Mouse (Mus musculus): ENCODE data around the gene Noc3l. TPM values are rescaled to one million over a fixed set of nuclear protein-coding genes. Genes with fewer than 3 reads are reported as not detected.
A peak's percentile ranks its signal among the peaks of the same experiment; 100 is the strongest.

Noc3l gene
- polyA plus RNA-seq, 1 experiment from 2014 or later: 11.6 TPM

GRCm38 (mm10) chr19:38783542-38783941 lies 35.5 kb downstream of the Noc3l start:
- Histone ChIP-seq H3K4me3 (ENCODE audit: low read depth, low read length) (no peak overlapping the region), H3K4me2 (ENCODE audit: low read depth) (no peak overlapping the region), H3K27me3 (ENCODE audit: control insufficient read depth, insufficient read depth, low read length) (no peaks in the 10 kb centered on the region), H3K9me3 (ENCODE audit: control insufficient read depth, low read length) (no peaks in the 10 kb centered on the region), H3K36me3 (ENCODE audit: control insufficient read depth, insufficient read depth, low read length) (no peaks in the 10 kb centered on the region; the same call in 1 of the 2 replicates), H3K27ac (ENCODE audit: low read depth, low read length) (no peak overlapping the region), H3K4me1 (ENCODE audit: control insufficient read depth, insufficient read depth, low read length) (no peaks in the 10 kb centered on the region), H3K9ac (ENCODE audit: low read length) (no peak overlapping the region)
- DNase-seq (ENCODE audit: low spot score): no peak
- 90% methylated on average over 9 of the region's 9 CpGs for WGBS
- no peak for ATAC-seq (ENCODE audit: insufficient read depth, low FRiP score, low TSS enrichment)

DNA sequence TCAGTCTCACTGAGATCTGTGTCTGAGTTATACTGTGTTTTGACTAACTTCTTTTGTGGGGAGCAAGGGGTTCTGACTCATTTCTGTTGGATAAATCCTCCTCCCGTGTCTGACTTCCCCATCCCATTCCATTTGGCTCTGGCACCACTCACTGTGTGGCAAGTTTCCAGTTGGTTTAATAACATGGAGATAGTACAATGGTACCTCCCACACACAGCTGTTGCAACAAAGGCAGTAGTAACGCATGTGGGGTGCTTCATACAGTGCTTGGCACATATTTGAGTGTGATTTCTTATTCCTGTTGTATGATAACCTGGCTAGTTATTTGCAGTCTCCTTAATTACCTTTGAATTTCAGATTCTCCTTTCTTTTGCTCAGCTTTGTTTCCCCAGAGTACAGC lies 40.2 kb downstream of the Noc3l start:
- H3K27me3 ChIP-seq (ENCODE audit: control insufficient read depth, insufficient read depth, low read length): no peaks in the 10 kb centered on the region
- DNase-seq (ENCODE audit: low spot score) (no peak), ATAC-seq (ENCODE audit: insufficient read depth, low FRiP score, low TSS enrichment) (no peak)
- no peak overlapping the region for H3K4me3 ChIP-seq (ENCODE audit: low read depth, low read length)
- no peaks in the 10 kb centered on the region for H3K36me3 ChIP-seq (ENCODE audit: control insufficient read depth, insufficient read depth, low read length)
- no peaks in the 10 kb centered on the region for H3K4me1 ChIP-seq (ENCODE audit: control insufficient read depth, insufficient read depth, low read length)
- WGBS: 74% methylated on average over 2 of the region's 2 CpGs
- H3K27ac ChIP-seq (ENCODE audit: low read depth, low read length): no peak overlapping the region
- no peak overlapping the region for H3K9ac ChIP-seq (ENCODE audit: low read length)
- no peak overlapping the region for H3K4me2 ChIP-seq (ENCODE audit: low read depth)
- no peaks in the 10 kb centered on the region for H3K9me3 ChIP-seq (ENCODE audit: control insufficient read depth, low read length)

DNA sequence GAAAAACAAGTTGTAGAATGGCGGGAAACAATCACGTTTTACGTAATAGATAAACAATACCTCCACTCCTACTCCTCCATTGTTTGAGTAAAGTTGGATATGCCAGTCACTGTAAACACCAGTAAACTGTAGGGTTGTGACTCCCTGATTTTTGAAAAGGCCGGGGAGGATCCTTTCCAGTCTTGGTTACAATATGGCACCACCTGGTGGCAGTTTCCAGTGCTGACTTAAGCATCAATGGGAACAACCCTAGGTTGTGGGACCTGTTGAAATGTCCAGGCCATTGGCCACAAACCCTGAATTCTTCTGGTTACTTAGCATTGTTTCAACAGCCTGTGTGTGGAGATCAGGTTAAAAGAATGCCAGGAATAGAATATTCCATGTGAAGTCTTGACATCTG lies 43.5 kb downstream of the Noc3l start:
- Histone ChIP-seq H3K27me3 (ENCODE audit: control insufficient read depth, insufficient read depth, low read length) (no peaks in the 10 kb centered on the region), H3K9me3 (ENCODE audit: control insufficient read depth, low read length) (no peaks in the 10 kb centered on the region), H3K4me3 (ENCODE audit: low read depth, low read length) (no peak overlapping the region), H3K36me3 (ENCODE audit: control insufficient read depth, insufficient read depth, low read length) (no peaks in the 10 kb centered on the region), H3K9ac (ENCODE audit: low read length) (no peak overlapping the region), H3K4me1 (ENCODE audit: control insufficient read depth, insufficient read depth, low read length) (no peaks in the 10 kb centered on the region), H3K27ac (ENCODE audit: low read depth, low read length) (no peak overlapping the region), H3K4me2 (ENCODE audit: low read depth) (no peak overlapping the region)
- ATAC-seq (ENCODE audit: insufficient read depth, low FRiP score, low TSS enrichment) (no peak), DNase-seq (ENCODE audit: low spot score) (peak; percentile 55)
- 51% methylated on average over 4 of the region's 4 CpGs for WGBS

DNA sequence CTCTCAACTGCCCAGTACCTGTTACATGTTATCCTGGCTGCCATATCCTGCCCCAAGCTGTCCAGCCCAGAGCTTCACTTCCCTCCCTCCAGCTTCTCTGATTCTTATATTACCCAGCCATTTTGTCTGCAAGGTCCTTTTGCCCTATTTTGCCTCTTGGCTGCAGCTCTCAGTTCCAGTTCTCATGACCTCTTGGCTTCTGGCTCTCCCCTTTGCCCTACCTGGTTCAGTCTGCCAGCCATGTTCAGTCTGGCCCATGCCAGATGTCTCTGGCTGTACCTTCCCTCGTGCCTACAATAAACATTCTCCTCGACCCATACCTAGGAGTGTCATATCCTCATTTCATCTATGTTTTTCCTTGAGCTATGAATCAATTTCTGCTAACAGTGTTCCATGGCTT lies 52.7 kb downstream of the Noc3l start:
- no peaks in the 10 kb centered on the region; the same call in 1 of the 2 replicates for H3K36me3 ChIP-seq (ENCODE audit: control insufficient read depth, insufficient read depth, low read length)
- no peak for ATAC-seq (ENCODE audit: insufficient read depth, low FRiP score, low TSS enrichment)
- DNase-seq (ENCODE audit: low spot score): no peak
- no peak overlapping the region for H3K9ac ChIP-seq (ENCODE audit: low read length)
- no peak overlapping the region for H3K27ac ChIP-seq (ENCODE audit: low read depth, low read length)
- no peaks in the 10 kb centered on the region for H3K27me3 ChIP-seq (ENCODE audit: control insufficient read depth, insufficient read depth, low read length)
- WGBS: 82% methylated on average over 2 of the region's 2 CpGs
- H3K4me1 ChIP-seq (ENCODE audit: control insufficient read depth, insufficient read depth, low read length): no peaks in the 10 kb centered on the region
- H3K4me3 ChIP-seq (ENCODE audit: low read depth, low read length): no peak overlapping the region
- no peaks in the 10 kb centered on the region for H3K9me3 ChIP-seq (ENCODE audit: control insufficient read depth, low read length)
- no peak overlapping the region for H3K4me2 ChIP-seq (ENCODE audit: low read depth)

DNA sequence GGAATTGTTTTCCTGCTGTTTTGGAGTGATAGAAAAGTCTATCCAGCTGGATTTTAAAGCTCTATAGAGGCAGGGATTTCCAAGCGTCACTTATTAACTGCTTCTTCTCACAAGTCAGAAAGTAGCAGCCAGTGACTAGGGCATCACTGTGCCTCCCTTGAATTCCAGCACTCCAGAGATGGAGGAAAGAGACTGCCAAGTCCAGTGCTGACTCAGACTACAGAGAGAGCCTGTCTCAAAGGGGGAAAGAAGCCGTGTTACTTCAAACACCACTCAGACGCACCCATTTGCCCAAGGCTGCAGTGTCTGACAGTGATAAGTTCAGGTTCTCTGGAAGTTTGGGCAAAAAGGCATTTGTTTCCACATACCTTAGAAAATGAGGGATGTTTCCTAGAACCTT lies 58.6 kb downstream of the Noc3l start:
- H3K4me1 ChIP-seq (ENCODE audit: control insufficient read depth, insufficient read depth, low read length): no peaks in the 10 kb centered on the region
- no peaks in the 10 kb centered on the region for H3K36me3 ChIP-seq (ENCODE audit: control insufficient read depth, insufficient read depth, low read length)
- no peak overlapping the region for H3K9ac ChIP-seq (ENCODE audit: low read length)
- no peaks in the 10 kb centered on the region for H3K9me3 ChIP-seq (ENCODE audit: control insufficient read depth, low read length)
- ATAC-seq (ENCODE audit: insufficient read depth, low FRiP score, low TSS enrichment) (no peak), DNase-seq (ENCODE audit: low spot score) (no peak)
- no peaks in the 10 kb centered on the region for H3K27me3 ChIP-seq (ENCODE audit: control insufficient read depth, insufficient read depth, low read length)
- H3K4me2 ChIP-seq (ENCODE audit: low read depth): no peak overlapping the region
- H3K4me3 ChIP-seq (ENCODE audit: low read depth, low read length): no peak overlapping the region
- WGBS: 83% methylated on average over 3 of the region's 3 CpGs
- H3K27ac ChIP-seq (ENCODE audit: low read depth, low read length): no peak overlapping the region

DNA sequence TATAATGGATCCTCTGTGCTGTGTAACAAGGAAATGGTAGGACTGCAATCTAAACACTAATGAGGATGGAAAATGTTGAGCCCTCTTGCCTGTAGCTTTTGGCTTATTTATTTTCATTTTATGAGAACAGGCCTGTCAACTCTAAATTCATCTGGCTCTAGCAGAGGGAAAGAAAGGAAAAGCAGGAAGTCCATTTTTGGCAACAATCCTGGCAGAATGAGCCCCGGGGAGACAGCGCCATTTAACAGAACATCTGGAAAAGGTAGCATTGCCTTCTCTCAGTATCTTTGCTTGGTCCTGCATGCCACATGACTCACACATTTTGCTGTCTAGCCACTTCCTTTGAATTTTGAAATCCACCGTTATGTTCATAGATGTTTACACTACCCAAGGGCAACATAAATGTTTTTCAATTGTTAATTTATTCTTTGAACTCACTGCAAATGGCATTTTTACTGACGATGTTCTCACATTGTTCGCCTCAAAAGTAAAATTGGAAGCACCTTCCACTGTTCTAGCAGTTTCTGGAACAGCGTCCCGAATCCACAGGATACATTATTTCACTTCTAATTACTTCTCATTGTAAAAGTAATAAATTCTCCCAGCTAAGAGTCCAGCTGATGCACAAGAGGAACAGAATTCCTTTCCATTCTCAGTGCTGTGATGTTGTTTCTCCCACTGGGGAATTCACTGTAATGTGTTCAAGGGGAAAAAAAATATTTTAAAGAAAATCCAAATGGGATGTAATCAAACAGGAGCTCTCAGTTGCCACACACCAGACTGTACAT lies 60.2 kb downstream of the Noc3l start:
- no peaks in the 10 kb centered on the region for H3K27me3 ChIP-seq (ENCODE audit: control insufficient read depth, insufficient read depth, low read length)
- no peak overlapping the region for H3K4me3 ChIP-seq (ENCODE audit: low read depth, low read length)
- WGBS: 78% methylated on average over 7 of the region's 7 CpGs
- H3K4me2 ChIP-seq (ENCODE audit: low read depth): no peak overlapping the region
- no peaks in the 10 kb centered on the region for H3K36me3 ChIP-seq (ENCODE audit: control insufficient read depth, insufficient read depth, low read length)
- no peak overlapping the region for H3K9ac ChIP-seq (ENCODE audit: low read length)
- DNase-seq (ENCODE audit: low spot score): no peak
- H3K9me3 ChIP-seq (ENCODE audit: control insufficient read depth, low read length): no peaks in the 10 kb centered on the region
- H3K4me1 ChIP-seq (ENCODE audit: control insufficient read depth, insufficient read depth, low read length): no peaks in the 10 kb centered on the region
- no peak for ATAC-seq (ENCODE audit: insufficient read depth, low FRiP score, low TSS enrichment)
- no peak overlapping the region for H3K27ac ChIP-seq (ENCODE audit: low read depth, low read length)

DNA sequence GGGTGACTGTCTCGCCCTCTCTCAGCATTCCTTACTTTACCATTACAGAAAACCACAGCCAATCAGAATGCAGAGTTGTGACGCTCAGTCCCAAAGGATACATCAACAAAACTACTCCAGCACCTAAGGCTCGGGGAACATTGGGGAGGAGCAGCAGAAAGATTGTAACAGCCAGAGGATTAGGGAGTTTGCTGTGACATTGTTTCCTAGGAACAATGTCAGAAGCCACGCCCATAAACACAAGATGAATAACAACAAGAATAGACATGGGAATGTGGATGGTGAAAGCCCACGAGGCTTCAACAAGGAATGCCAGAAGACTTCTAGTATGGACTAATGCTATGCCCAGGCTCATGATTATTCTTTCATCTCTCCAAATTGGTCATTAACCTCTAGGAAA lies 61.0 kb downstream of the Noc3l start:
- no peak overlapping the region for H3K4me3 ChIP-seq (ENCODE audit: low read depth, low read length)
- ATAC-seq (ENCODE audit: insufficient read depth, low FRiP score, low TSS enrichment) (no peak), DNase-seq (ENCODE audit: low spot score) (no peak)
- no peaks in the 10 kb centered on the region for H3K4me1 ChIP-seq (ENCODE audit: control insufficient read depth, insufficient read depth, low read length)
- H3K4me2 ChIP-seq (ENCODE audit: low read depth): no peak overlapping the region
- no peak overlapping the region for H3K9ac ChIP-seq (ENCODE audit: low read length)
- no peaks in the 10 kb centered on the region for H3K36me3 ChIP-seq (ENCODE audit: control insufficient read depth, insufficient read depth, low read length)
- no peaks in the 10 kb centered on the region for H3K27me3 ChIP-seq (ENCODE audit: control insufficient read depth, insufficient read depth, low read length)
- H3K27ac ChIP-seq (ENCODE audit: low read depth, low read length): no peak overlapping the region
- WGBS: 64% methylated on average over 5 of the region's 5 CpGs
- H3K9me3 ChIP-seq (ENCODE audit: control insufficient read depth, low read length): no peaks in the 10 kb centered on the region

DNA sequence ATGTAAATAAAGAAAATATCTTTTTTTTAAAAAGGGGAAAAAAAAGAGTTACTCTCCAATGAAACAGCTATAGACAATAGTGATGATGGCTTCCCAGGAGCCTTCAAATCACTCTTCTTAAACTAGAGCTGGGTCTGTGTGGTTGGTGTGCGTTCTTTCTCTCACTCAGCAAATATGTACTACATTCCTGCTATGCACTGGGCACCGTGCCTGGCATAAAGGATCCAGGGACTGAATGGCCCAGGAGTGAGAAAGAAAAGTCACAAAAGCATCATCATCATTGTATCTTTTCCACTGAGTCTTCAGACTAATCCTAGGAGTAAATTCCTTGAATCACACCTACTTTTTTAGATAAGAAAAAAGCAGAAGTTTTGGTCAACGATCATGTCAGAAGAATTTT lies 61.9 kb downstream of the Noc3l start:
- DNase-seq (ENCODE audit: low spot score): no peak
- Histone ChIP-seq H3K27ac (ENCODE audit: low read depth, low read length) (no peak overlapping the region), H3K9ac (ENCODE audit: low read length) (no peak overlapping the region), H3K27me3 (ENCODE audit: control insufficient read depth, insufficient read depth, low read length) (no peaks in the 10 kb centered on the region), H3K4me3 (ENCODE audit: low read depth, low read length) (no peak overlapping the region), H3K4me2 (ENCODE audit: low read depth) (no peak overlapping the region), H3K4me1 (ENCODE audit: control insufficient read depth, insufficient read depth, low read length) (no peaks in the 10 kb centered on the region), H3K36me3 (ENCODE audit: control insufficient read depth, insufficient read depth, low read length) (no peaks in the 10 kb centered on the region), H3K9me3 (ENCODE audit: control insufficient read depth, low read length) (no peaks in the 10 kb centered on the region)
- no peak for ATAC-seq (ENCODE audit: insufficient read depth, low FRiP score, low TSS enrichment)
- 88% methylated on average over 3 of the region's 3 CpGs for WGBS

- Histone ChIP-seq H3K9me3 (ENCODE audit: control insufficient read depth, low read length) (no peaks in the 10 kb centered on the region), H3K27ac (ENCODE audit: low read depth, low read length) (no peak overlapping the region), H3K4me2 (ENCODE audit: low read depth) (no peak overlapping the region), H3K4me1 (ENCODE audit: control insufficient read depth, insufficient read depth, low read length) (no peaks in the 10 kb centered on the region), H3K27me3 (ENCODE audit: control insufficient read depth, insufficient read depth, low read length) (no peaks in the 10 kb centered on the region), H3K4me3 (ENCODE audit: low read depth, low read length) (no peak overlapping the region), H3K36me3 (ENCODE audit: control insufficient read depth, insufficient read depth, low read length) (no peaks in the 10 kb centered on the region), H3K9ac (ENCODE audit: low read length) (no peak overlapping the region)
- ATAC-seq (ENCODE audit: insufficient read depth, low FRiP score, low TSS enrichment) (no peak), DNase-seq (ENCODE audit: low spot score) (no peak)
- 57% methylated on average over 4 of the region's 4 CpGs for WGBS
These were observed 68.8 kb downstream of the Noc3l start for GRCm38 (mm10) chr19:38750192-38750591.
